Mouse (Mus musculus) left cerebral cortex, postnatal 36 days (tissue): ENCODE results near the gene Rrp12. TPM values are rescaled to one million over a fixed set of nuclear protein-coding genes. Genes with fewer than 3 reads are reported as not detected.

Experiments used
- total RNA-seq, 2 experiments: library from RNA; stranded (reverse); gene quantifications; 2 replicates each; pipeline ENCODE4 v1.2.3; 2021

Rrp12 gene
- total RNA-seq, 2 experiments from 2014 or later: 32.2 to 34.1 TPM

Other genes with a start within 250 kb of the Rrp12 start
- 10 to 100 TPM; 47.8 to 59.1 TPM for gene Slit1, start 152.5 kb downstream of the Rrp12 start, total RNA-seq
- 1 to 10 TPM; 2.7 to 3.4 TPM for gene Arhgap19, start 94.1 kb downstream of the Rrp12 start, total RNA-seq
- 10 to 100 TPM; 15.5 to 17.6 TPM for gene Frat1, start 66.2 kb downstream of the Rrp12 start, total RNA-seq
- 10 to 100 TPM in 1 of 2 experiments, 1 to 10 TPM in 1; 7.6 to 10.2 TPM for gene Frat2, start 48.0 kb downstream of the Rrp12 start, total RNA-seq
- gene Pgam1, start 15.8 kb upstream of the Rrp12 start, total RNA-seq: 100 to 1,000 TPM; 530 to 626 TPM
- gene Exosc1, start 37.2 kb upstream of the Rrp12 start, total RNA-seq: 10 to 100 TPM; 21.0 to 27.3 TPM
- gene Zdhhc16, start 37.3 kb upstream of the Rrp12 start, total RNA-seq: 10 to 100 TPM; 45.4 to 48.5 TPM
- 10 to 100 TPM; 25.2 to 36.7 TPM for gene Mms19, start 85.0 kb upstream of the Rrp12 start, total RNA-seq
- gene Ubtd1, start 85.6 kb upstream of the Rrp12 start, total RNA-seq: 10 to 100 TPM; 12.2 to 15.1 TPM
- not detected for gene Ankrd2, start 139.8 kb upstream of the Rrp12 start, total RNA-seq
- gene Hoga1, start 149.4 kb upstream of the Rrp12 start, total RNA-seq: 1 to 10 TPM; 3.4 to 4.2 TPM
- gene 4933411K16Rik, start 156.1 kb upstream of the Rrp12 start, total RNA-seq: under 1 TPM; 0.62 to 0.86 TPM
- gene Morn4, start 190.2 kb upstream of the Rrp12 start, total RNA-seq: 10 to 100 TPM; 67.8 to 75.3 TPM
- gene Pi4k2a, start 194.3 kb upstream of the Rrp12 start, total RNA-seq: 10 to 100 TPM; 63.6 to 72.2 TPM
- 10 to 100 TPM; 29.3 to 40.2 TPM for gene Avpi1, start 232.9 kb upstream of the Rrp12 start, total RNA-seq